Mouse (Mus musculus) embryonic facial prominence, embryonic 15.5 days (tissue): Measurements from ENCODE around the gene Slc8a3. TPM values are rescaled to one million over a fixed set of nuclear protein-coding genes. Genes with fewer than 3 reads are reported as not detected.
"Not testable (repeated sequence)": the region's sequence is repeated elsewhere in the genome, so short reads cannot be mapped to it uniquely, and the experiment has no call there.

Experiments used
- ATAC-seq: fragments of 200-750 bp; cut with Nextera tagmentation; 2 replicates; pipeline ENCODE4 v1.8.0; 2017; ENCODE audit warnings: low read depth, moderate TSS enrichment; ENCODE audit not compliant: insufficient number of reproducible peaks, low FRiP score, low TSS enrichment
- H3K27ac ChIP-seq: fragments of 300-500 bp; sonication (generic); replicated peaks from 2 replicates; pipeline ENCODE4 v1.5.1; 2015; ENCODE audit warnings: mild to moderate bottlenecking, inconsistent platforms
- H3K27me3 ChIP-seq: fragments of 300-500 bp; sonication (generic); 2 replicates; pipeline ENCODE4 v1.6.1; 2015; ENCODE audit warnings: inconsistent platforms
- H3K36me3 ChIP-seq: fragments of 300-500 bp; sonication (generic); 2 replicates; pipeline ENCODE4 v1.6.1; 2015; ENCODE audit warnings: mild to moderate bottlenecking, inconsistent platforms
- H3K4me1 ChIP-seq: fragments of 300-500 bp; sonication (generic); 2 replicates; pipeline ENCODE4 v1.6.1; 2015; ENCODE audit warnings: inconsistent platforms
- H3K4me2 ChIP-seq: fragments of 300-500 bp; sonication (generic); replicated peaks from 2 replicates; pipeline ENCODE4 v1.6.1; 2015; ENCODE audit warnings: mild to moderate bottlenecking, inconsistent platforms
- H3K4me3 ChIP-seq: fragments of 300-500 bp; sonication (generic); replicated peaks from 2 replicates; pipeline ENCODE4 v1.5.1; 2015; ENCODE audit warnings: mild to moderate bottlenecking, inconsistent platforms
- H3K9ac ChIP-seq: fragments of 300-500 bp; sonication (generic); 2 replicates; pipeline ENCODE4 v1.6.1; 2015; ENCODE audit warnings: inconsistent platforms
- H3K9me3 ChIP-seq: fragments of 300-500 bp; sonication (generic); replicated peaks from 2 replicates; pipeline ENCODE4 v1.6.1; 2016; ENCODE audit warnings: inconsistent platforms
- WGBS: fragments of 180-500 bp; shearing (Covaris S2); methylation state at CpG from one replicate; pipeline ENCODE4 v1.1.7; 2015; 5-methylcytosine and 5-hydroxymethylcytosine counted together
- polyA plus RNA-seq: library from polyadenylated mRNA; unstranded; fragments of >200 nt; fragmentation: Nextera tagmentation; extraction: Ambion mirVana; gene quantifications from 2 replicates; pipeline ENCODE4 v1.2.1, GENCODE M21; 2015

The Slc8a3 gene
- 6.2 and 6.7 TPM in 2 replicates for polyA plus RNA-seq

DNA sequence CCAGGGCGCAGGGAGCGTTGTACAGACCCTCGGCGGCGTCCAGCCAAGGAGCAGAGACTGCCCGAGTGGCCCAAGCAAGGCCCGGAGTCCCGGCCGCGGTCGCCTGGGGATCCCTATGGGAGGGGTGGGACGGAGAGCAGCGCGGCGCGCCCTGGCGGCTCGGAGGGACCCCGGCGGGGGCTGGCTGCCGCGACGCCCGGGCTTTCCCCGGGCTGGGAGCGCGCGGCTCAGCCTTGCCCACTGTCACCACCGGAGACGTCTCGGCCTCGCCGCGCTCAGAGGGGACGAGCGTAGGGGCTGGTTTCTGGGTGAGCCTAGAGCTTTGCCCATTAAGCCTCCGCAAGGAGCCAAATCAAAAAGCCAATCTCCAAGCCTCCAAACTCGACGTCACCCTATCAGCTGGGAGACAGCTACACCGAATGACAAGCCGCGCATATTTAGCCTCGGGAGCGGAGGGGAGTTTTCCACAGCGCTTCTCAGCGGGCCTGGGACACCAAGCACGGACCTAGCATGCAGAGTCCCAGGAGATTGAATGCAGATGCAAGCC, at the start of gene Slc8a3:
Gene Slc8a3, minus strand, starts transcription at position 306 of the 547 bp plus-strand sequence.
- H3K36me3 ChIP-seq = no peaks in the 10 kb centered on the region
- H3K4me1 ChIP-seq = peaks cover 8% of the 10 kb centered on the region
- peak; percentile 55 for ATAC-seq
- peaks cover 15% of the 10 kb centered on the region; the same call in 1 of the 2 replicates for H3K27me3 ChIP-seq
- no peaks in the 10 kb centered on the region for H3K9me3 ChIP-seq
- peak within 1 kb of the TSS; percentile 56 for H3K4me3 ChIP-seq
- peak within 1 kb of the TSS; percentile 61 for H3K27ac ChIP-seq
- WGBS = under 1% methylated on average over 42 of the region's 47 CpGs
- H3K9ac ChIP-seq = peak within 1 kb of the TSS; percentile 51
- H3K4me2 ChIP-seq = peak within 1 kb of the TSS; percentile 96

DNA sequence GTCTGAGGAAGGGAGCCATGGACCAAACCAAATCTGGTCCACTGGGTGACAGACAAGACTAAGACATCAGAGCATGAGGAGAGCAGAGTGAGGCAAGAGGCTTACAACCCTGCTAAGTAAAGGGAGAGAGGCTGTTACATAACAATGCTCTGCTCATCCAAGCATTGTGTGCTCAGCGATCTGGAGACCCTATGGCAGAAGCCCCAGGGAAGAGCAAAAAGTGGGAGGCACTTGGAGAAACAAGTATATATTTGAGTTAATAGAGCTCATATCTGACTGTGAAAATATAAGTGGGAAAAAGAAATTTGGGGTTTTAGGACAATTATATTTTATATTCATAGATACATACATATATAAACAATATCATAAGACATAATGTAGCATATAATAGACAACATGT, 46.4 kb upstream of the Slc8a3 start, which contains the start of gene Gm4787:
Gene Gm4787, minus strand, starts transcription at position 101 of the 400 bp plus-strand sequence.
- H3K9ac ChIP-seq, ATAC-seq, H3K9me3 ChIP-seq, H3K27ac ChIP-seq, H3K27me3 ChIP-seq, H3K4me3 ChIP-seq, H3K4me2 ChIP-seq, H3K4me1 ChIP-seq, H3K36me3 ChIP-seq: not testable (repeated sequence)
- 74% methylated on average over 1 of the region's 1 CpGs for WGBS

GRCm38 (mm10) chr12:81333841-81334240, 861 bp upstream of the Slc8a3 start:
- WGBS = 66% methylated on average over 5 of the region's 5 CpGs
- 0 out of 2 replicates have a peak overlapping the region, but pooled peaks have one; percentile 96 for H3K4me2 ChIP-seq
- no peaks in the 10 kb centered on the region for H3K36me3 ChIP-seq
- 0 out of 2 replicates have a peak overlapping the region, but pooled peaks have one; percentile 56 for H3K4me3 ChIP-seq
- no peaks in the 10 kb centered on the region for H3K9me3 ChIP-seq
- peak; percentile 34; the same call in 1 of the 2 replicates for ATAC-seq
- no peak overlapping the region for H3K9ac ChIP-seq
- peaks cover 15% of the 10 kb centered on the region; the same call in 1 of the 2 replicates for H3K27me3 ChIP-seq
- H3K4me1 ChIP-seq = peaks cover 8% of the 10 kb centered on the region
- H3K27ac ChIP-seq = no peak overlapping the region

GRCm38 (mm10) chr12:81331937-81332874, 774 bp downstream of the Slc8a3 start:
- peak overlapping the region; percentile 61 for H3K27ac ChIP-seq
- peaks cover 15% of the 10 kb centered on the region; the same call in 1 of the 2 replicates for H3K27me3 ChIP-seq
- WGBS = 1% methylated on average over 52 of the region's 54 CpGs
- no peaks in the 10 kb centered on the region for H3K36me3 ChIP-seq
- peak; percentile 51 for ATAC-seq
- peaks cover 8% of the 10 kb centered on the region for H3K4me1 ChIP-seq
- H3K4me3 ChIP-seq = peak overlapping the region; percentile 56
- H3K9ac ChIP-seq = peak overlapping the region; percentile 51
- H3K9me3 ChIP-seq = no peaks in the 10 kb centered on the region
- peak overlapping the region; percentile 96 for H3K4me2 ChIP-seq

GRCm38 (mm10) chr12:81331046-81331638, 1.8 kb downstream of the Slc8a3 start:
- peaks cover 15% of the 10 kb centered on the region; the same call in 1 of the 2 replicates for H3K27me3 ChIP-seq
- peak overlapping the region; percentile 56; the same call in 1 of the 2 replicates for H3K4me3 ChIP-seq
- no peaks in the 10 kb centered on the region for H3K36me3 ChIP-seq
- H3K9me3 ChIP-seq = no peaks in the 10 kb centered on the region
- ATAC-seq = no peak
- H3K9ac ChIP-seq = no peak overlapping the region
- H3K4me1 ChIP-seq = peaks cover 8% of the 10 kb centered on the region
- 39% methylated on average over 5 of the region's 5 CpGs for WGBS
- H3K4me2 ChIP-seq = peak overlapping the region; percentile 96; the same call in 1 of the 2 replicates
- no peak overlapping the region for H3K27ac ChIP-seq

- H3K4me1 ChIP-seq = no peaks in the 10 kb centered on the region
- no peak for ATAC-seq
These were observed 8.0 kb downstream of the Slc8a3 start for GRCm38 (mm10) chr12:81324991-81325390.

GRCm38 (mm10) chr12:81324116-81324515, 8.9 kb downstream of the Slc8a3 start:
- no peak overlapping the region for H3K4me2 ChIP-seq
- no peaks in the 10 kb centered on the region for H3K36me3 ChIP-seq
- no peaks in the 10 kb centered on the region for H3K9me3 ChIP-seq
- 91% methylated on average over 3 of the region's 3 CpGs for WGBS
- H3K9ac ChIP-seq = no peak overlapping the region
- H3K4me3 ChIP-seq = no peak overlapping the region
- ATAC-seq = no peak
- no peak overlapping the region for H3K27ac ChIP-seq
- no peaks in the 10 kb centered on the region for H3K4me1 ChIP-seq
- no peaks in the 10 kb centered on the region for H3K27me3 ChIP-seq

More at GRCm38 (mm10) chr12:81324991-81325390, 8.0 kb downstream of the Slc8a3 start:
- WGBS = 79% methylated on average over 3 of the region's 3 CpGs
- no peak overlapping the region for H3K9ac ChIP-seq
- H3K9me3 ChIP-seq = no peaks in the 10 kb centered on the region
- H3K4me2 ChIP-seq = no peak overlapping the region
- H3K27ac ChIP-seq = no peak overlapping the region
- no peaks in the 10 kb centered on the region for H3K27me3 ChIP-seq
- H3K4me3 ChIP-seq = no peak overlapping the region
- H3K36me3 ChIP-seq = no peaks in the 10 kb centered on the region

- WGBS = 60% methylated on average over 1 of the region's 1 CpGs
These were observed 12.0 kb downstream of the Slc8a3 start for GRCm38 (mm10) chr12:81321021-81321420.

DNA sequence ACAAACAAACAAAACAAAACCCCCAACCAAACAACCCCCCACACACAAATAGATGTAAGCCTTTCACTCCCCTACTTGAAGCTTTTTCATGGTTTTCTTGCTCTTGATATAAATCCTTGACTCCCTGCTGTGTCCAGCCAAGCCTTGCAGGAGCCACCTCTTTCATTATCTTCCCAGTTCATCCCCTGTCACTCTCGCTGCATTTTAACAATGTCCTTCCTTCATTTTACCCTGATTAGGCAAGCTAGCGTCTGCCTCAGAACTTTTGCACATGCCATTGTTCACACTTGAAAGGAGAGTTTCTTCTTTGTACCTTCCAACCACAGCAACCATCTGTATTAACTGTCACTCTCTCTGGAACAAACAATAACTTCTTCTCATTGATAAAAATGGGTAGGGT, 15.2 kb downstream of the Slc8a3 start:
- Histone ChIP-seq H3K27ac (no peak overlapping the region), H3K4me1 (no peaks in the 10 kb centered on the region), H3K9ac (no peak overlapping the region), H3K36me3 (no peaks in the 10 kb centered on the region), H3K27me3 (no peaks in the 10 kb centered on the region), H3K9me3 (no peaks in the 10 kb centered on the region), H3K4me2 (no peak overlapping the region), H3K4me3 (no peak overlapping the region)
- WGBS = 14% methylated on average over 2 of the region's 2 CpGs
- no peak for ATAC-seq

More at GRCm38 (mm10) chr12:81321021-81321420, 12.0 kb downstream of the Slc8a3 start:
- H3K36me3 ChIP-seq = no peaks in the 10 kb centered on the region
- H3K27me3 ChIP-seq = no peaks in the 10 kb centered on the region
- no peak for ATAC-seq
- H3K9ac ChIP-seq = no peak overlapping the region
- no peaks in the 10 kb centered on the region for H3K4me1 ChIP-seq
- no peaks in the 10 kb centered on the region for H3K9me3 ChIP-seq
- H3K4me3 ChIP-seq = no peak overlapping the region
- no peak overlapping the region for H3K4me2 ChIP-seq
- no peak overlapping the region for H3K27ac ChIP-seq

DNA sequence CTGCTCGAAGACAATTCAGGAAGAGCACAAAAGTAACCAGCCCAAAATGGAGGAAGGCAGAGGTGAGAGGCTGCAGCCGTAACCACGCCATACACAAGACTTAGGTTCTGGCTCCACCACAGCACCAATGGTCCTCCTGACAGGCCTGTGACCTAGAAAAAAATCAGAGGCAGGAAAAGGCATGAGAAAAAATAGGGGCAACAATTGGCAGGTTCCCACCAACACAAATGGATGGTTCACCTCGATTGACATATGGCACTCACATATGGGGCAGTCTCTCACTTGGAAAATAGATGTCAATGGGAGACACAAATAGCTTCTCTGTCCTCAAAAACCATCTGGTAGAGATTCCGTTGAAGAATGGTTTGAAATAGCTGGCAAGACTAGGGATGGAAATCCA, 17.0 kb downstream of the Slc8a3 start:
- 90% methylated on average over 5 of the region's 5 CpGs for WGBS
- no peaks in the 10 kb centered on the region for H3K9me3 ChIP-seq
- no peaks in the 10 kb centered on the region for H3K4me1 ChIP-seq
- ATAC-seq = no peak
- no peak overlapping the region for H3K9ac ChIP-seq
- H3K4me3 ChIP-seq = no peak overlapping the region
- H3K4me2 ChIP-seq = no peak overlapping the region
- H3K36me3 ChIP-seq = no peaks in the 10 kb centered on the region
- H3K27me3 ChIP-seq = no peaks in the 10 kb centered on the region
- H3K27ac ChIP-seq = no peak overlapping the region

DNA sequence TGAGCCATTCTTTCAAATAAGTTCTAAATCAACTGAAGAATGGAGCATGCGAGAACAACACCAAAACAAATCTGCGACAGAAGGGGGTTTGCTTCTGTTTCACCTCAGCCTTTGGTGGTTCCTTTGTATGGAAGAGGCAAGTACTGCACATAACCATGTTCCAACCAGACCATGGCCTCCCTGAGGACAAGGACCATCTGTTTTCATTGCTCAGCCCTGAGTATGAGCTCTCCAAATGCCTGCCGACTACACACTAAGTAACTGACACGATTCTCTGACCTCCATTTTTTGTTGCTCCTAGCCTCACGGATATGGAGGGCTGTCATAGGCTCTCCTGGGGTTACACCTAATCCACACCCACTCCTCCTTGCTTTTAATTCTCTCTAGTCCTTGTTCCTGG, 29.4 kb downstream of the Slc8a3 start:
- H3K27ac ChIP-seq = no peak overlapping the region
- no peak for ATAC-seq
- H3K4me1 ChIP-seq = no peaks in the 10 kb centered on the region
- H3K4me2 ChIP-seq = no peak overlapping the region
- no peak overlapping the region for H3K9ac ChIP-seq
- no peaks in the 10 kb centered on the region for H3K27me3 ChIP-seq
- no peaks in the 10 kb centered on the region for H3K9me3 ChIP-seq
- no peaks in the 10 kb centered on the region for H3K36me3 ChIP-seq
- 74% methylated on average over 5 of the region's 5 CpGs for WGBS
- no peak overlapping the region for H3K4me3 ChIP-seq
